Mouse (Mus musculus) C2C12 (cell line): ENCODE data around the gene Rnf220. TPM values are rescaled to one million over a fixed set of nuclear protein-coding genes. Genes with fewer than 3 reads are reported as not detected.

Experiments used
- H3K27me3 ChIP-seq: one replicate; pipeline ENCODE4 v1.6.1; 2011; ENCODE audit not compliant: control insufficient read depth, insufficient read depth, insufficient read length
- H3K36me3 ChIP-seq: one replicate; pipeline ENCODE4 v1.6.1; 2011; ENCODE audit not compliant: control insufficient read depth, insufficient read depth
- H3K4me3 ChIP-seq: one replicate; pipeline ENCODE4 v1.5.1; 2011; ENCODE audit warnings: mild to moderate bottlenecking, control low read depth; ENCODE audit not compliant: poor library complexity, insufficient read depth, severe bottlenecking
- H3K79me2 ChIP-seq: one replicate; pipeline ENCODE4 v1.6.1; 2011; ENCODE audit not compliant: control insufficient read depth, insufficient read depth
- H3K79me3 ChIP-seq: one replicate; pipeline ENCODE4 v1.6.1; 2011; ENCODE audit warnings: low read depth, control low read depth
- H3ac ChIP-seq: one replicate; pipeline ENCODE3; 2011; ENCODE audit warnings: low read depth; ENCODE audit not compliant: control insufficient read depth, insufficient read length
- CEBPB ChIP-seq: IDR thresholded peaks from one replicate; pipeline ENCODE4 v1.6.1; 2011; ENCODE audit warnings: low read depth, mild to moderate bottlenecking, control low read depth, moderate library complexity
- CTCF ChIP-seq: IDR thresholded peaks from one replicate; pipeline ENCODE4 v1.5.1; 2011; ENCODE audit not compliant: control insufficient read depth, insufficient read depth, insufficient read length
- FOSL1 ChIP-seq: IDR thresholded peaks from one replicate; pipeline ENCODE4 v1.8.0; 2011; ENCODE audit warnings: mild to moderate bottlenecking, low read length; ENCODE audit not compliant: poor library complexity, insufficient read depth, severe bottlenecking
- MAX ChIP-seq: IDR thresholded peaks from one replicate; pipeline ENCODE4 v1.6.1; 2011; ENCODE audit warnings: mild to moderate bottlenecking, control low read depth
- MYOD1 ChIP-seq: IDR thresholded peaks from one replicate; pipeline ENCODE4 v1.6.1; 2011; ENCODE audit warnings: low read depth; ENCODE audit not compliant: control insufficient read depth, insufficient read length
- MYOG ChIP-seq: IDR thresholded peaks from one replicate; pipeline ENCODE4 v1.6.1; 2011; ENCODE audit not compliant: control insufficient read depth, insufficient read length; ENCODE audit errors: extremely low read depth
- USF1 ChIP-seq: IDR thresholded peaks from one replicate; pipeline ENCODE4 v1.6.1; 2011; ENCODE audit warnings: low read depth, mild to moderate bottlenecking, control low read depth, moderate library complexity
- polyA plus RNA-seq: library from polyadenylated mRNA; unstranded; fragments of >200 nt; fragmentation: generic; extraction: Trizol; gene quantifications from one replicate; pipeline ENCODE4 v1.2.1, GENCODE M21; 2012; ENCODE audit warnings: missing spikeins

The Rnf220 gene
- polyA plus RNA-seq, 1 experiment, result 61.2 TPM

DNA sequence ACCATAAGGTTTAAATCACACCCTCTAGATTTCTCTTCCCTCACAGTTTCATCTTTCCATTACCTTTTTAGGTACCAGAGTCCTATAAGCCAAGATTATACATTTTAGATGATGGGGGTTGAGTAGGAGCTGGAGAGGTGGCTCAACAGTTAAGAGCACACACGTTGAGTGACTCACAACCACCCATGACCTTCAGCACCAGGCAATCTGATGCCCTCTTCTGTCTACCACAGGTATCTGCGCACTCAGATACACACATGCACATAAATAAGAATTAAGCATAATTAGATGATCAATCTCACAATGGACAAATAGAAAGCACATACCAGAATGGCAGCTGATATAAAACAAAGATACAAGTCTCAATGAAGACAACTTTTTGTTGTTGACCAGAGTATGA is 24.5 kb upstream of the Rnf220 start:
- Histone ChIP-seq H3K36me3 (no peaks in the 10 kb centered on the region), H3K79me3 (no peaks in the 10 kb centered on the region), H3K4me3 (no peak overlapping the region), H3K79me2 (no peaks in the 10 kb centered on the region), H3K27me3 (peaks cover 33% of the 10 kb centered on the region), H3ac (no peak overlapping the region)
- TF ChIP-seq MYOD1, result no peak
- no peak for TF ChIP-seq MAX
- no peak for TF ChIP-seq FOSL1
- no peak for TF ChIP-seq MYOG
- no peak for TF ChIP-seq CTCF
- no peak for TF ChIP-seq USF1
- no peak for TF ChIP-seq CEBPB

DNA sequence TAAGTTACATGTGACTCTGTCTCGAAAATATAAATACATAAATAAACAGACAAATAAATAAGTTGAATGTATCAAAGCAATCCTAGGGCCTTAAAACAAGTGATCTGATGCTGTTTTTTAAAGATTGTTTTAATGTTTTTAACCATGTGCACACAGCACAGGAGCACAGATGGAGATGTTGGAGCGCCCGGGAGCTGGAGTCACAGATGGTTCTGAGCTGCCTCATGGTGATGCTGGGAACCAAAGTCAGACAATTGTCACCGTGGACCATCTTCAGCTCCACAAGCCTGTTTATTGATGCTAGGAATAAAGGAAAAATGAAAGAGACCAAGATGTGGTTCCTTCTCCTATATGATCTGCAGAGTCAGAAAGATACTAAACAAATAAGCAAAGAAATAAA is 21.4 kb upstream of the Rnf220 start:
- H3ac ChIP-seq, result no peak overlapping the region
- no peak overlapping the region for H3K4me3 ChIP-seq
- no peaks in the 10 kb centered on the region for H3K79me3 ChIP-seq
- no peaks in the 10 kb centered on the region for H3K79me2 ChIP-seq
- H3K27me3 ChIP-seq, result peaks cover 19% of the 10 kb centered on the region
- H3K36me3 ChIP-seq, result no peaks in the 10 kb centered on the region
- TF ChIP-seq MYOD1 (no peak), FOSL1 (no peak), MAX (no peak), USF1 (no peak), CTCF (no peak), MYOG (no peak), CEBPB (no peak)

DNA sequence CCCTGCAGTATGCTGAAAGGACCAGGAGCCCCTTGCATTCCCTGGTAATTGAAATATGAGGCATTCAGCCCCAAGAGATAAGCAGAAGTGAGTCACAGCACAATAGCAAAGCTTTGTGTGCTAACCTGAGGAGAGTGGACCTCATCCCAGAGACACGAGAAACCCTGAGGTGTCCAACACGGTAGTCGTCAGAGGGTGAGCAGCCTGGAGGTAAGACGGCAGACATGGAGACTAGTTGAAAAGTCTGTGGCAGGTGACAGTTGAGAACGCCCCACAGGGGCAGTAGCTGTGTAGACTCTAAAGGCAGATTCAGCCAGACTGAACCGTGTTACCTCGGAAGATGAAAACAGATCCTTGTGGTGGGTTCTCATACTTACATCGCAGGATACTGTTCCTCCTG is 2.2 kb upstream of the Rnf220 start:
- Histone ChIP-seq H3K27me3 (peaks cover 44% of the 10 kb centered on the region), H3ac (no peak overlapping the region), H3K79me3 (no peaks in the 10 kb centered on the region), H3K36me3 (no peaks in the 10 kb centered on the region), H3K4me3 (no peak overlapping the region), H3K79me2 (no peaks in the 10 kb centered on the region)
- no peak for TF ChIP-seq MYOD1
- no peak for TF ChIP-seq MAX
- TF ChIP-seq CTCF, result no peak
- TF ChIP-seq CEBPB, result no peak
- TF ChIP-seq FOSL1, result no peak
- no peak for TF ChIP-seq USF1
- TF ChIP-seq MYOG, result no peak

DNA sequence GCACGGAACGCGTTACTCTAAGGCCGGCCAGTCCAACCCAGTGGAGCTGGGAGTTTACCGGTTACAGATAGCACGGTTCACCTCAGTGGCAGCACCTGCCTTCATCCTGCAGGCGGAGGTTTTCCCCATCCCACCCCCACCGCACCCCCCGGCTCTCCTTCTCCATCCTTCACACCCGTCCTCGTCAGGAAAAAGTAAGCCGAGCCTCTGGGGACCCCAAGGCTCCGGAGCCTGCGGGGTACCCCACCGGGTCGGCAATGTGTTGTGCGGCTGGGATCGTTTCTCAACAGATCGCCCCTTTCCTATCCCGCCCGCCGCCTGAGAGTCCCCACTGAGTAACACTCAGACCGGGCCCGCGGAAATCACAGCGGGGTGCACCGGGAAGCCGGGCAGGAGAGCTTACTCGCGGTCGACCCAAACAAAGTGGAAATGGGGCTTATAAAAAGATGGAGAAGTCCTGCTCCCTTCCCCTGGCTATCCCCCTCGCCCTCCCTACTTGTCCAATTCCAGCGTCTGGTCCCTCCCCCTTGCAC is 917 bp downstream of the Rnf220 start:
- no peaks in the 10 kb centered on the region for H3K36me3 ChIP-seq
- H3K27me3 ChIP-seq, result peaks cover 61% of the 10 kb centered on the region
- no peak overlapping the region for H3K4me3 ChIP-seq
- TF ChIP-seq CEBPB, result no peak
- no peak for TF ChIP-seq MYOD1
- TF ChIP-seq FOSL1, result no peak
- no peak for TF ChIP-seq MAX
- no peak for TF ChIP-seq MYOG
- no peak for TF ChIP-seq USF1
- no peak for TF ChIP-seq CTCF
- H3K79me3 ChIP-seq, result no peaks in the 10 kb centered on the region
- H3ac ChIP-seq, result no peak overlapping the region
- H3K79me2 ChIP-seq, result no peaks in the 10 kb centered on the region

DNA sequence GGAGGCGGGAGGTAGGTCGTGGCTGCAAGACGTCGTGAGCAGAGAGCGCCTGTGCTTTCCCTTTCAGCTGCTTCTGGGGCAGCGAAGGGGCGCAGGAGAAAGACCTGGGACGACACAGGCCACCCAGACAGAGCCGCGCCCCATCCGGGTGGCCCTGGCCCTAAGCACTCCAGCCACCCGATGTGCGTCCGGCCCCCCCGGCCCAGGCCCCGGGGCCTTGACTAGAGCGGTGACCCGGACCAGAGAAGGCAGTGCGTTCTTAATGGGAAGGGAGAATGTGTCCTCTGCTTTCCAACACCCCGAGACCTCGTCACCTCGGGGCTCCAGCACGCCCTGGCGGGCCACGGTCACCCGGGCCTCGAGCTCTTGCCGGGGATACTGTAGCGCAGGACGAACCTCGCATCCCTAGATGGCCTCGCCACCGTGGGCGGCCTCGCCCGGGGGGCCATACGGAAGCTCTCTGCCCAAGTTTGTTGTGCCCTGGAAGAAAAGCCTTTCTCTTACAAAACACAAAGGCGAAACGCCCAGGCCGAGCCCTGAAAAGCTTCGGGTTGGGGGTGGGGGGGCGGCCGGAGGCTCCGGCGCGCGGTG is 1.8 kb downstream of the Rnf220 start:
- Histone ChIP-seq H3K79me2 (no peaks in the 10 kb centered on the region), H3K36me3 (no peaks in the 10 kb centered on the region), H3ac (peak overlapping the region; percentile 6), H3K79me3 (no peaks in the 10 kb centered on the region), H3K4me3 (no peak overlapping the region), H3K27me3 (peaks cover 69% of the 10 kb centered on the region)
- no peak for TF ChIP-seq USF1
- TF ChIP-seq CTCF, result no peak
- TF ChIP-seq CEBPB, result no peak
- no peak for TF ChIP-seq MAX
- TF ChIP-seq FOSL1, result no peak
- no peak for TF ChIP-seq MYOD1
- TF ChIP-seq MYOG, result no peak
